9 mouse cellular contexts compared by ENCODE assay signal in genomic region chr1:133825543-133825942, GRCm38 (mm10). TPM values are rescaled to one million over a fixed set of nuclear protein-coding genes. Genes with fewer than 3 reads are reported as not detected.
DNase-seq lines count a peak whose midpoint lies in the region; ATAC-seq and TF ChIP-seq lines count a peak whose summit lies in the region.
"Had no signal": no experiment of that assay in that cellular context is flagged by ENCODE, and none has a peak within 500 bp of the region (broad histone marks: within the 10 kb centered on the region; RNA-seq: fewer than 3 reads in every experiment).

No protein-coding gene starts in this region.

- H3K9me3 ChIP-seq in heart, embryonic 14.5 days (ENCODE audit: control insufficient read depth, low read length), result no peaks in the 10 kb centered on the region
- no peaks in the 10 kb centered on the region for H3K9me3 ChIP-seq in forebrain, embryonic 13.5 days (replicated peaks)
- no peaks in the 10 kb centered on the region for H3K9me3 ChIP-seq in liver, postnatal 0 days (ENCODE audit: low read length)
- H3K9me3 ChIP-seq in stomach, embryonic 14.5 days (ENCODE audit: control insufficient read depth, low read depth, low read length), result no peaks in the 10 kb centered on the region
- H3K9me3 ChIP-seq: limb, embryonic 12.5 days had no signal

- H3K4me2 ChIP-seq in heart, embryonic 14.5 days (ENCODE audit: low read length), result no peak overlapping the region
- H3K4me2 ChIP-seq in forebrain, embryonic 13.5 days, result no peak overlapping the region
- peak overlapping the region; percentile 47 for H3K4me2 ChIP-seq in liver, postnatal 0 days (ENCODE audit: low read depth, low read length)
- H3K4me2 ChIP-seq in stomach, embryonic 14.5 days (replicated peaks; ENCODE audit: low read depth, low read length), result no peak overlapping the region
- H3K4me2 ChIP-seq: limb, embryonic 12.5 days had no signal

- no peak overlapping the region for H3K27ac ChIP-seq in heart, embryonic 14.5 days (replicated peaks in 1 of 2; ENCODE audit: control insufficient read depth in 1 of 2, insufficient read depth in 1 of 2, low read depth in 2 of 2, low read length in 2 of 2)
- peak overlapping the region; percentile 21; the same call in 1 of the 2 replicates for H3K27ac ChIP-seq in forebrain, embryonic 13.5 days
- H3K27ac ChIP-seq in liver, postnatal 0 days (ENCODE audit: low read depth), result peak overlapping the region; percentile 83
- peak overlapping the region; percentile 48; the same call in 1 of the 2 replicates for H3K27ac ChIP-seq in stomach, embryonic 14.5 days (ENCODE audit: low read length)
- H3K27ac ChIP-seq: limb, embryonic 12.5 days had no signal

- DNase-seq in heart, adult 9 months (ENCODE audit: low spot score in 2 of 2), result no peak
- peak; percentile 17 for DNase-seq in adrenal gland, adult 8-10 months
- DNase-seq in liver, postnatal 0 days, result peak; percentile 91
- no peak for DNase-seq in layer of hippocampus, postnatal 14 days (ENCODE audit: low spot score in 2 of 2)
- no peak for DNase-seq in lung, adult 18-20 months

- ATAC-seq in heart, embryonic 14.5 days (ENCODE audit: insufficient number of reproducible peaks, insufficient read depth, low FRiP score, low read depth), result 0 out of 2 replicates have a peak, but pooled peaks have one; percentile 38
- peak; percentile 50; the same call in 1 of the 2 replicates for ATAC-seq in forebrain, embryonic 13.5 days
- peak; percentile 98 for ATAC-seq in liver, postnatal 0 days
- peak; percentile 90; the same call in 1 of the 2 replicates for ATAC-seq in stomach, embryonic 14.5 days (ENCODE audit: insufficient number of reproducible peaks, insufficient read depth, low FRiP score, low read depth)

- H3K27me3 ChIP-seq in heart, embryonic 14.5 days (ENCODE audit: control insufficient read depth, insufficient read depth, low read length), result no peaks in the 10 kb centered on the region
- H3K27me3 ChIP-seq in forebrain, embryonic 13.5 days, result no peaks in the 10 kb centered on the region
- no peaks in the 10 kb centered on the region for H3K27me3 ChIP-seq in liver, postnatal 0 days (ENCODE audit: insufficient read depth, low read length)
- H3K27me3 ChIP-seq in stomach, embryonic 14.5 days (ENCODE audit: control insufficient read depth, insufficient read depth, low read length), result no peaks in the 10 kb centered on the region

- H3K4me3 ChIP-seq in heart, embryonic 14.5 days (ENCODE audit: control insufficient read depth in 1 of 2, insufficient read depth in 1 of 2, low read depth in 1 of 2, low read length in 2 of 2), result no peak overlapping the region
- H3K4me3 ChIP-seq in forebrain, embryonic 13.5 days, result no peak overlapping the region
- H3K4me3 ChIP-seq in liver, postnatal 0 days (ENCODE audit: low read depth, low read length), result no peak overlapping the region
- H3K4me3 ChIP-seq in stomach, embryonic 14.5 days (ENCODE audit: low read depth, low read length), result no peak overlapping the region
- H3K4me3 ChIP-seq: limb, embryonic 12.5 days had no signal

- H3K9ac ChIP-seq in heart, embryonic 14.5 days (ENCODE audit: low read length), result no peak overlapping the region
- no peak overlapping the region for H3K9ac ChIP-seq in forebrain, embryonic 13.5 days
- H3K9ac ChIP-seq in liver, postnatal 0 days (replicated peaks), result peak overlapping the region; percentile 1; the same call in 1 of the 2 replicates
- no peak overlapping the region for H3K9ac ChIP-seq in stomach, embryonic 14.5 days (replicated peaks; ENCODE audit: low read depth, low read length)
- H3K9ac ChIP-seq: limb, embryonic 12.5 days had no signal

- H3K4me1 ChIP-seq in heart, embryonic 14.5 days (ENCODE audit: control insufficient read depth in 2 of 2, insufficient read depth in 2 of 2, low read length in 2 of 2), result peaks cover 21 to 26% of the 10 kb centered on the region in 2 experiments
- H3K4me1 ChIP-seq in forebrain, embryonic 13.5 days, result peaks cover 26% of the 10 kb centered on the region
- peaks cover 42% of the 10 kb centered on the region for H3K4me1 ChIP-seq in liver, postnatal 0 days (ENCODE audit: insufficient read depth)
- 0 out of 2 replicates have a peak, but pooled peaks cover 4% of the 10 kb centered on the region for H3K4me1 ChIP-seq in stomach, embryonic 14.5 days (ENCODE audit: control insufficient read depth, insufficient read depth, low read length)

- TF ChIP-seq EP300 in liver, postnatal 0 days (IDR thresholded peaks at IDR 0.05; ENCODE audit: low read depth), result peak; percentile 98

- no peaks in the 10 kb centered on the region for H3K36me3 ChIP-seq in heart, embryonic 14.5 days (ENCODE audit: control insufficient read depth, insufficient read depth, low read length)
- H3K36me3 ChIP-seq in forebrain, embryonic 13.5 days (ENCODE audit: poor library complexity, severe bottlenecking), result no peaks in the 10 kb centered on the region
- no peaks in the 10 kb centered on the region for H3K36me3 ChIP-seq in liver, postnatal 0 days (replicated peaks; ENCODE audit: insufficient read depth, low read length)
- no peaks in the 10 kb centered on the region for H3K36me3 ChIP-seq in stomach, embryonic 14.5 days (ENCODE audit: control insufficient read depth, insufficient read depth, low read length)
- H3K36me3 ChIP-seq: limb, embryonic 12.5 days had no signal

- peak; percentile 30 for TF ChIP-seq CTCF in liver, postnatal 0 days (IDR thresholded peaks at IDR 0.05; ENCODE audit: low read depth)

- WGBS in heart, embryonic 14.5 days, result 14% methylated on average over 8 of the region's 8 CpGs
- WGBS in forebrain, embryonic 13.5 days, result 5% methylated on average over 8 of the region's 8 CpGs
- WGBS in liver, postnatal 0 days (ENCODE audit: insufficient replicate concordance), result 18% methylated on average over 8 of the region's 8 CpGs
- 19% methylated on average over 8 of the region's 8 CpGs for WGBS in stomach, embryonic 14.5 days

RNA-seq across cellular contexts. Expression of gene Atp2b4, which starts 24.7 kb away (rescaled TPM):
- polyA plus RNA-seq in heart, embryonic 14.5 days (2014; fragmentation: Nextera tagmentation; extraction: Ambion mirVana), result 18.7 and 21.3 TPM in 2 replicates
- 10 to 100 TPM; 32.1 to 71.7 (median 45.6) TPM for total RNA-seq in adrenal gland, adult 8-10 months (2022)
- 6.7 and 7.6 TPM in 2 replicates for polyA plus RNA-seq in forebrain, embryonic 13.5 days (2015; fragmentation: Nextera tagmentation; extraction: Ambion mirVana)
- polyA plus RNA-seq in liver, postnatal 0 days (2015; fragmentation: Nextera tagmentation; extraction: Ambion mirVana), result 6.6 and 9.9 TPM in 2 replicates
- 38.3 and 38.8 TPM in 2 replicates for polyA plus RNA-seq in stomach, embryonic 14.5 days (2014; fragmentation: Nextera tagmentation; extraction: Ambion mirVana)
- total RNA-seq in layer of hippocampus, postnatal 14 days (2021), result 10 to 100 TPM; 62.9 to 67.4 TPM

Comparison
In these comparisons a context has a peak if more than half of its experiments do, and no peak if none do; other contexts are left out.
1. ATAC-seq: peak in every context shown above with its lines; median percentile 98 in liver, postnatal 0 days; 90 in stomach, embryonic 14.5 days; 50 in forebrain, embryonic 13.5 days; 38 in heart, embryonic 14.5 days.
2. H3K27ac ChIP-seq: peak in forebrain, embryonic 13.5 days (single experiment), liver, postnatal 0 days (single experiment) and stomach, embryonic 14.5 days (single experiment); none in heart, embryonic 14.5 days (0 of 2).
3. DNase-seq: peak in adrenal gland, adult 8-10 months (single experiment) and liver, postnatal 0 days (single experiment); none in heart, adult 9 months (0 of 2), layer of hippocampus, postnatal 14 days (0 of 2) and lung, adult 18-20 months (0 of 2).